Mouse (Mus musculus) megakaryocyte, embryonic 14.5 days (primary cell): Measurements from ENCODE around the gene Tmbim6.

Source experiments
- FLI1 ChIP-seq: IDR thresholded peaks from 2 replicates; pipeline ENCODE4 v1.6.1; 2012; ENCODE audit warnings: low read length, inconsistent platforms, mixed read lengths
- GATA1 ChIP-seq: IDR thresholded peaks from 3 replicates; pipeline ENCODE4 v1.6.1; 2012; ENCODE audit warnings: mixed read lengths, low read length, inconsistent platforms, borderline replicate concordance

- TF ChIP-seq GATA1 (no peak), FLI1 (no peak)
These were observed 52.9 kb downstream of the Tmbim6 start for GRCm38 (mm10) chr15:99445567-99445966.
